Mouse (Mus musculus): ENCODE measurements around the gene Trib2. TPM values are rescaled to one million over a fixed set of nuclear protein-coding genes. Genes with fewer than 3 reads are reported as not detected.

Gene Trib2
- total and polyA plus RNA-seq, 3 experiments: 8.1 to 13.5 (median 10.6) TPM

GRCm38 (mm10) chr12:15814249-15815081 lies 2.3 kb downstream of the Trib2 start:
- TF ChIP-seq ZC3H11A (IDR thresholded peaks at IDR 0.05; ENCODE audit: low read depth, low read length) (no peak), PAX5 (IDR thresholded peaks at IDR 0.05; ENCODE audit: low read length) (no peak), SMC3 (IDR thresholded peaks at IDR 0.05; ENCODE audit: low read depth, low read length) (no peak), MAFK (IDR thresholded peaks at IDR 0.05; ENCODE audit: insufficient replicate concordance, low read length) (no peak), USF1 (IDR thresholded peaks at IDR 0.05; ENCODE audit: low read depth, low read length) (no peak), UBTF (IDR thresholded peaks at IDR 0.05; ENCODE audit: low read depth, low read length) (0 out of 2 replicates have a peak, but pooled peaks have one; percentile 14), NRF1 (IDR thresholded peaks at IDR 0.05; ENCODE audit: low read depth, low read length) (no peak), MXI1 (IDR thresholded peaks at IDR 0.05; ENCODE audit: low read depth, low read length) (0 out of 2 replicates have a peak, but pooled peaks have one; percentile 27), E2F4 (IDR thresholded peaks at IDR 0.05; ENCODE audit: insufficient replicate concordance, low read depth, low read length) (no peak), EP300 (IDR thresholded peaks at IDR 0.05; ENCODE audit: low read length) (peak; percentile 43), NELFE (IDR thresholded peaks at IDR 0.05; ENCODE audit: low read depth, low read length) (peak; percentile 14; the same call in 1 of the 2 replicates), RCOR1 (conservative IDR thresholded peaks at IDR 0.05; ENCODE audit: low read depth, low read length) (no peak), POLR2AphosphoS2 (IDR thresholded peaks at IDR 0.05; ENCODE audit: low read depth, low read length) (no peak), KAT2A (IDR thresholded peaks at IDR 0.05; ENCODE audit: insufficient replicate concordance, low read length) (no peak), JUN (IDR thresholded peaks at IDR 0.05; ENCODE audit: insufficient read depth, low read depth, low read length) (no peak), CHD2 (IDR thresholded peaks at IDR 0.05; ENCODE audit: low read length) (no peak), ELF1 (IDR thresholded peaks at IDR 0.05; ENCODE audit: low read depth, low read length) (no peak; the same call in 1 of the 2 replicates), MYC (IDR thresholded peaks at IDR 0.05; ENCODE audit: low read depth, low read length) (no peak), GABPA (IDR thresholded peaks at IDR 0.05; ENCODE audit: insufficient replicate concordance, low read depth, low read length) (no peak), MAZ (IDR thresholded peaks at IDR 0.05; ENCODE audit: low read depth, low read length) (peak; percentile 18; the same call in 1 of the 2 replicates), SIN3A (IDR thresholded peaks at IDR 0.05; ENCODE audit: low read length) (no peak; the same call in 1 of the 2 replicates), ZMIZ1 (IDR thresholded peaks at IDR 0.05; ENCODE audit: low read depth, low read length) (no peak), IRF4 (IDR thresholded peaks at IDR 0.05; ENCODE audit: low read depth, low read length) (peak; percentile 38; the same call in 1 of the 2 replicates), USF2 (conservative IDR thresholded peaks at IDR 0.05; ENCODE audit: low read depth, low read length) (no peak), ZKSCAN1 (IDR thresholded peaks at IDR 0.05; ENCODE audit: borderline replicate concordance, low read depth, low read length) (no peak), MEF2A (IDR thresholded peaks at IDR 0.05; ENCODE audit: borderline replicate concordance, low read depth, low read length) (no peak; the same call in 1 of the 2 replicates), JUND (conservative IDR thresholded peaks at IDR 0.05; ENCODE audit: low read depth, low read length) (no peak), CHD1 (IDR thresholded peaks at IDR 0.05; ENCODE audit: low read depth, low read length) (no peak; the same call in 1 of the 2 replicates), TBP (conservative IDR thresholded peaks at IDR 0.05; ENCODE audit: low read depth, low read length) (peak; percentile 45; the same call in 1 of the 2 replicates), HCFC1 (IDR thresholded peaks at IDR 0.05; ENCODE audit: low read depth, low read length) (no peak), BHLHE40 (IDR thresholded peaks at IDR 0.05; ENCODE audit: low read depth, low read length) (peak; percentile 41; the same call in 1 of the 2 replicates), MAX (IDR thresholded peaks at IDR 0.05; ENCODE audit: low read length) (0 out of 2 replicates have a peak, but pooled peaks have one; percentile 13), TCF12 (IDR thresholded peaks at IDR 0.05; ENCODE audit: low read depth, low read length) (peak; percentile 60), CTCF (conservative IDR thresholded peaks at IDR 0.05 in 1 of 2, IDR thresholded peaks at IDR 0.05 in 1 of 2; ENCODE audit: low read depth in 2 of 2, low read length in 2 of 2) (no peak), ETS1 (conservative IDR thresholded peaks at IDR 0.05; ENCODE audit: low read depth, low read length) (no peak), RAD21 (IDR thresholded peaks at IDR 0.05; ENCODE audit: low read depth, low read length) (no peak), ZNF384 (IDR thresholded peaks at IDR 0.05; ENCODE audit: low read depth, low read length) (no peak), POLR2A (IDR thresholded peaks at IDR 0.05; ENCODE audit: low read depth, low read length) (peak; percentile 18; the same call in 1 of the 2 replicates)
- peak overlapping the region; percentile 76 for H3K4me2 ChIP-seq (ENCODE audit: insufficient read depth, low read depth, poor library complexity, severe bottlenecking)
- peaks cover 12 to 46% of the 10 kb centered on the region in 2 experiments for H3K4me1 ChIP-seq (ENCODE audit: control insufficient read depth in 1 of 2, insufficient read depth in 2 of 2)
- H3K9ac ChIP-seq (ENCODE audit: insufficient read depth, low read depth): peak overlapping the region; percentile 65
- no peaks in the 10 kb centered on the region for H3K27me3 ChIP-seq (replicated peaks)
- no peaks in the 10 kb centered on the region for H3K9me3 ChIP-seq (replicated peaks; ENCODE audit: low read length)
- dilution Hi-C loops (cut with MboI; ENCODE audit: extremely low pct_ligation_motif_present, extremely low pct_unique_long_range_greater_than_20kb, low sequenced_read_pairs) (no loop called here), in situ Hi-C loops (cut with MboI; ENCODE audit: low pct_ligation_motif_present, low pct_unique_long_range_greater_than_20kb, low sequenced_read_pairs) (loop anchor here (5.0 to 10.0 kb wide), 5 partner anchors 193 to 718 kb away; no protein-coding TSS in a partner anchor)
- H3K79me2 ChIP-seq (replicated peaks; ENCODE audit: control insufficient read depth, extremely low read depth, insufficient read depth, poor library complexity, severe bottlenecking): peaks cover 4% of the 10 kb centered on the region; the same call in 1 of the 2 replicates
- peaks cover 2 to 8% of the 10 kb centered on the region in 2 experiments for H3K36me3 ChIP-seq (replicated peaks in 1 of 2; ENCODE audit: control insufficient read depth in 1 of 2, insufficient read depth in 1 of 2, low read length in 1 of 2)
- DNase-seq (ENCODE audit: extremely low read depth): peak; percentile 74
- peak overlapping the region; percentile 67 to 81 (median 74) for H3K4me3 ChIP-seq (replicated peaks in 1 of 3; ENCODE audit: low read depth in 2 of 3, low read length in 2 of 3, poor library complexity in 1 of 3)
- H3K27ac ChIP-seq (ENCODE audit: insufficient read depth, low read depth): peak overlapping the region; percentile 81
